Comparison of ENCODE assay signal across 10 mouse cellular contexts in genomic region chr1:91978443-91978842, GRCm38 (mm10).
DNase-seq lines count a peak whose midpoint lies in the region; ATAC-seq and TF ChIP-seq lines count a peak whose summit lies in the region.
"Had no signal": no experiment of that assay in that cellular context is flagged by ENCODE, and none has a peak within 500 bp of the region (broad histone marks: within the 10 kb centered on the region; RNA-seq: fewer than 3 reads in every experiment).

No protein-coding gene starts in this region.

- H3K79me2 ChIP-seq in heart, adult 2 months (replicated peaks; ENCODE audit: control insufficient read depth, insufficient read depth, low read length) = no peaks in the 10 kb centered on the region

- 70% methylated on average over 3 of the region's 3 CpGs for WGBS in heart, adult 2 months
- 46% methylated on average over 3 of the region's 3 CpGs for WGBS in midbrain, embryonic 13.5 days
- WGBS in intestine, embryonic 15.5 days = 84% methylated on average over 3 of the region's 3 CpGs

- TF ChIP-seq CTCF in brain, embryonic 14.5 days (IDR thresholded peaks at IDR 0.05; ENCODE audit: borderline replicate concordance, extremely low read depth, insufficient read depth, insufficient read length) = peak; percentile 35; the same call in 1 of the 2 replicates
- TF ChIP-seq CTCF in heart, adult 2 months (IDR thresholded peaks at IDR 0.05) = peak; percentile 53

- H3K27me3 ChIP-seq in heart, adult 2 months (ENCODE audit: control insufficient read depth, insufficient read depth, low read length) = no peaks in the 10 kb centered on the region
- no peaks in the 10 kb centered on the region for H3K27me3 ChIP-seq in midbrain, embryonic 13.5 days
- H3K27me3 ChIP-seq in intestine, embryonic 15.5 days (replicated peaks) = no peaks in the 10 kb centered on the region
- H3K27me3 ChIP-seq: lung, embryonic 15.5 days had no signal

- H3K9me3 ChIP-seq in midbrain, embryonic 13.5 days = no peaks in the 10 kb centered on the region
- H3K9me3 ChIP-seq in intestine, embryonic 15.5 days = no peaks in the 10 kb centered on the region
- H3K9me3 ChIP-seq: lung, embryonic 15.5 days had no signal

- TF ChIP-seq EP300 in heart, adult 2 months (IDR thresholded peaks at IDR 0.05; ENCODE audit: insufficient read depth, low read depth, low read length) = no peak

- H3K4me3 ChIP-seq in heart, adult 2 months = no peak overlapping the region
- no peak overlapping the region for H3K4me3 ChIP-seq in midbrain, embryonic 13.5 days (replicated peaks)
- no peak overlapping the region for H3K4me3 ChIP-seq in intestine, embryonic 15.5 days (replicated peaks)
- H3K4me3 ChIP-seq: lung, embryonic 15.5 days had no signal

- H3K36me3 ChIP-seq in heart, adult 2 months (ENCODE audit: control insufficient read depth, insufficient read depth, low read length) = no peaks in the 10 kb centered on the region; the same call in 1 of the 2 replicates
- peaks cover 69% of the 10 kb centered on the region for H3K36me3 ChIP-seq in midbrain, embryonic 13.5 days
- H3K36me3 ChIP-seq in intestine, embryonic 15.5 days = peaks cover 7% of the 10 kb centered on the region; the same call in 1 of the 2 replicates

- DNase-seq in kidney, postnatal 10 days = peak; percentile 22
- DNase-seq in kidney, postnatal 36 days = no peak
- peak; percentile 59 for DNase-seq in brain, embryonic 14.5 days (ENCODE audit: low read depth)
- peak; percentile 29 to 30 for DNase-seq in heart, adult 2 months
- no peak for DNase-seq in kidney, adult 18-20 months
- DNase-seq: gastrocnemius, postnatal 14 days had no signal

- intact Hi-C loops in heart, adult 2 months (cut with DNase I) = no loop called here

- H3K9ac ChIP-seq in heart, adult 2 months (ENCODE audit: low read depth, low read length) = no peak overlapping the region
- H3K9ac ChIP-seq in midbrain, embryonic 13.5 days (replicated peaks) = peak overlapping the region; percentile 11; the same call in 1 of the 2 replicates
- no peak overlapping the region for H3K9ac ChIP-seq in intestine, embryonic 15.5 days
- H3K9ac ChIP-seq: lung, embryonic 15.5 days had no signal

- TF ChIP-seq POLR2A in brain, embryonic 14.5 days (IDR thresholded peaks at IDR 0.05; ENCODE audit: borderline replicate concordance, extremely low read depth, insufficient read depth, insufficient read length, poor library complexity, severe bottlenecking) = no peak
- no peak for TF ChIP-seq POLR2A in heart, adult 2 months (IDR thresholded peaks at IDR 0.05; ENCODE audit: insufficient read depth, low read depth, low read length)

- ATAC-seq in midbrain, embryonic 13.5 days = peak; percentile 66; the same call in 1 of the 2 replicates
- no peak for ATAC-seq in monocyte, adult 5-6 weeks (replicated peaks; ENCODE audit: insufficient number of reproducible peaks, low FRiP score, low TSS enrichment, poor library complexity, severe bottlenecking)
- ATAC-seq in intestine, embryonic 15.5 days = no peak

- no peak overlapping the region for H3K4me2 ChIP-seq in midbrain, embryonic 13.5 days (replicated peaks)
- no peak overlapping the region for H3K4me2 ChIP-seq in intestine, embryonic 15.5 days (replicated peaks)
- H3K4me2 ChIP-seq: lung, embryonic 15.5 days had no signal

- H3K27ac ChIP-seq in heart, adult 2 months = no peak overlapping the region
- H3K27ac ChIP-seq in midbrain, embryonic 13.5 days = no peak overlapping the region
- no peak overlapping the region for H3K27ac ChIP-seq in intestine, embryonic 15.5 days
- H3K27ac ChIP-seq: lung, embryonic 15.5 days had no signal

- no peaks in the 10 kb centered on the region; the same call in 1 of the 2 replicates for H3K4me1 ChIP-seq in heart, adult 2 months (ENCODE audit: control insufficient read depth, insufficient read depth, low read length)
- peaks cover 9% of the 10 kb centered on the region for H3K4me1 ChIP-seq in midbrain, embryonic 13.5 days (replicated peaks)
- no peaks in the 10 kb centered on the region for H3K4me1 ChIP-seq in intestine, embryonic 15.5 days (replicated peaks)
- H3K4me1 ChIP-seq: lung, embryonic 15.5 days had no signal

Comparison
In these comparisons a context has a peak if more than half of its experiments do, and no peak if none do; other contexts are left out.
1. DNase-seq: peak in kidney, postnatal 10 days (single experiment), brain, embryonic 14.5 days (single experiment) and heart, adult 2 months (2 of 2); none in kidney, postnatal 36 days (0 of 2) and kidney, adult 18-20 months (single experiment).